Mouse (Mus musculus) midbrain, postnatal 0 days (tissue): ENCODE data around the gene Ddhd1. TPM values are rescaled to one million over a fixed set of nuclear protein-coding genes. Genes with fewer than 3 reads are reported as not detected.

Experiments
- ATAC-seq: fragments of 200-750 bp; cut with Nextera tagmentation; 2 replicates; pipeline ENCODE4 v1.8.0; 2017; ENCODE audit warnings: moderate number of reproducible peaks, mild to moderate bottlenecking, moderate TSS enrichment, moderate library complexity; ENCODE audit not compliant: low FRiP score
- DNase-seq: peaks from one replicate; pipeline ENCODE4 v3.0.0-alpha.2; 2015; ENCODE audit warnings: low spot score
- H3K27ac ChIP-seq: fragments of 300-500 bp; sonication (generic); 2 replicates; pipeline ENCODE4 v1.5.1; 2014; ENCODE audit warnings: low read depth, mild to moderate bottlenecking, low read length, mixed read lengths
- H3K27me3 ChIP-seq: fragments of 300-500 bp; sonication (generic); 2 replicates; pipeline ENCODE4 v1.6.1; 2014; ENCODE audit warnings: low read length, control low read depth, mixed read lengths; ENCODE audit not compliant: insufficient read depth
- H3K36me3 ChIP-seq: fragments of 300-500 bp; sonication (generic); 2 replicates; pipeline ENCODE4 v1.6.1; 2014; ENCODE audit warnings: low read length, control low read depth, mixed read lengths; ENCODE audit not compliant: insufficient read depth
- H3K4me1 ChIP-seq: fragments of 300-500 bp; sonication (generic); 2 replicates; pipeline ENCODE4 v1.6.1; 2014; ENCODE audit warnings: mild to moderate bottlenecking, control low read depth, antibody characterized with exemption, low read length, mixed read lengths; ENCODE audit not compliant: insufficient read depth
- H3K4me2 ChIP-seq: fragments of 300-500 bp; sonication (generic); 2 replicates; pipeline ENCODE4 v1.6.1; 2014; ENCODE audit warnings: low read depth, mild to moderate bottlenecking, low read length, mixed read lengths; ENCODE audit not compliant: poor library complexity, severe bottlenecking
- H3K4me3 ChIP-seq: fragments of 300-500 bp; sonication (generic); 2 replicates; pipeline ENCODE4 v1.5.1; 2014; ENCODE audit warnings: low read depth, mild to moderate bottlenecking, low read length, moderate library complexity
- H3K9ac ChIP-seq: fragments of 300-500 bp; sonication (generic); replicated peaks from 2 replicates; pipeline ENCODE4 v1.6.1; 2014; ENCODE audit warnings: mild to moderate bottlenecking, low read length, moderate library complexity, mixed read lengths; ENCODE audit not compliant: poor library complexity, severe bottlenecking
- H3K9me3 ChIP-seq: fragments of 300-500 bp; sonication (generic); 2 replicates; pipeline ENCODE4 v1.6.1; 2016; ENCODE audit warnings: low read length, control low read depth
- CTCF ChIP-seq: IDR thresholded peaks from 2 replicates; pipeline ENCODE4 v1.5.1; 2016; ENCODE audit warnings: antibody characterized with exemption, mild to moderate bottlenecking
- WGBS: fragments of 180-500 bp; shearing (Covaris S2); extraction: QIAGEN DNeasy Blood & Tissue Kit; methylation state at CpG from one replicate; pipeline ENCODE4 v1.1.7; 2014; 5-methylcytosine and 5-hydroxymethylcytosine counted together
- polyA plus RNA-seq: library from polyadenylated mRNA; unstranded; fragments of >200 nt; fragmentation: Nextera tagmentation; extraction: Ambion mirVana; gene quantifications from 2 replicates; pipeline ENCODE4 v1.2.1, GENCODE M21; 2015
- total RNA-seq: library from RNA; depleted of rRNA; stranded (reverse); fragments of >200 nt; gene quantifications from 2 replicates; pipeline ENCODE4 v1.2.3, GENCODE M21; 2014

Gene Ddhd1
- total and polyA plus RNA-seq, 2 experiments from 2014 or later, result 14.9 to 61.3 TPM

DNA sequence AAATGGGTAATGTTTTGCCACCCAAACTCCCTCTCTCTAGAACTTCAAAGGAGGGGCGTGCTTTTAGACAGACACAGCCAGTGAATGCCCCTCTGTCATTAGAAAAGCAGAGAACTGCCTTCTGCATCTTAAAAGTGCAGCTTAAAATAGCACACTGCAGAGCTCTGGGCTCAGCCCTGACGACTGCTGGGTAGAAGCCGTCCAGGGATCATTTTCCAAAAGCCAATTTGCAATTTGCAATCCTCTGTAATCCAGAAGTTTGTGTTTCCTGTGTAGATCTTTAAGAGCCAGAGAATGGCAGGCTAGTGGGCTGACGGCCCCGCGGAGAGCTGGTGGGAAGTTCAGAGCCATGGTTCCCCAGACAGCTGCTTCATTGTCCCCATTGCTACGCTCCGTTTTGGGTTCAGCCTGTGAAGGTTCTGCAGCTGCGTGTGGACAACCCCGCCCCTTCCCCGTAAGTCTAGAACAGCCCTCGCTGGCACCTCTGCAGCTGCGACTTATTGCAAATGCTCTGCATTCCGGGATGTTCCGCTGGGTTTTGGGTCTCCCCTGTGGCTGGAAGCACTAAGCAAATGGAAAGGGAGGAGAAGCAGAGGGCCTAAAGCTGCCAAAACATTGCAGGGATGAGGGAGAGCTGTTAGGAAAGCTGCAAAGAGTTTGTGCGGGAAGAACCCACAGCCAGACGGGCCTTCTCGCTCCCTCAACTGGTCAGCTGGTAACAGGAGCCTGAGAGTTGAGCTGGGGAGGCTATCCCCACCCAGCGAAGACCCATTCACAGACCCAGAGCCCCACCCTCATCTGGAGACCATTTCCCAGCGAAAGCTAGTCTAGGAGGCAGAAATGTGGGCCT is 92.5 kb downstream of the Ddhd1 start:
- Histone ChIP-seq H3K4me1 (no peaks in the 10 kb centered on the region), H3K4me3 (no peak overlapping the region), H3K36me3 (no peaks in the 10 kb centered on the region), H3K27me3 (no peaks in the 10 kb centered on the region), H3K9ac (no peak overlapping the region), H3K27ac (peak overlapping the region; percentile 60), H3K4me2 (peak overlapping the region; percentile 43), H3K9me3 (no peaks in the 10 kb centered on the region)
- DNase-seq (peak; percentile 60), ATAC-seq (peak; percentile 65)
- TF ChIP-seq CTCF, result no peak
- 5% methylated on average over 20 of the region's 20 CpGs for WGBS

GRCm38 (mm10) chr14:45563577-45563976 is 94.4 kb downstream of the Ddhd1 start:
- H3K4me2 ChIP-seq, result no peak overlapping the region
- no peak overlapping the region for H3K9ac ChIP-seq
- H3K4me1 ChIP-seq, result no peaks in the 10 kb centered on the region
- ATAC-seq (peak; percentile 18; the same call in 1 of the 2 replicates), DNase-seq (peak; percentile 72)
- no peak for TF ChIP-seq CTCF
- no peaks in the 10 kb centered on the region for H3K9me3 ChIP-seq
- H3K36me3 ChIP-seq, result no peaks in the 10 kb centered on the region
- H3K4me3 ChIP-seq, result no peak overlapping the region
- no peaks in the 10 kb centered on the region for H3K27me3 ChIP-seq
- 90% methylated on average over 1 of the region's 1 CpGs for WGBS
- no peak overlapping the region for H3K27ac ChIP-seq

DNA sequence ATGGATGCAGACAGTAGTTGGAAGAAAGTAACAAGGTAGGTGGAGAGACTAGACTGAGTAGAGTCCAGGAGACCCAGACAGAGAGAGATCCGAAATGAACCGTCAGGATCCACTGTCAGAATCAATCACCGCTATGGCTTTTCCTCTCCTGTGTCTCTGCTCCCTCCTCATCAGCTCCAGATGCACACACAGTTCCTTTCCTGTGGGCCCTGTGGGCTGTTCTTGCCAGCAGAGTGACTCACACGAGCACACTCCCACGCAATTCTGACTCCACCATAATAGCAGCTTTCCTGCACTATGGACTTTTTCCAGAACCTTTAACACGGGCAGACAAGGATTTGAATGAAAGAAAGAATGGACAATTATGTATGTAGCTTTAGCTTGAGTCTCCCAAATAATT is 96.3 kb downstream of the Ddhd1 start:
- 78% methylated on average over 6 of the region's 6 CpGs for WGBS
- Histone ChIP-seq H3K4me2 (no peak overlapping the region), H3K27ac (no peak overlapping the region), H3K27me3 (no peaks in the 10 kb centered on the region), H3K36me3 (no peaks in the 10 kb centered on the region), H3K9ac (no peak overlapping the region), H3K4me3 (no peak overlapping the region), H3K9me3 (no peaks in the 10 kb centered on the region), H3K4me1 (no peaks in the 10 kb centered on the region)
- no peak for ATAC-seq
- DNase-seq, result no peak
- TF ChIP-seq CTCF, result no peak

GRCm38 (mm10) chr14:45559018-45559417 is 98.9 kb downstream of the Ddhd1 start:
- WGBS, result 91% methylated on average over 1 of the region's 1 CpGs
- Histone ChIP-seq H3K36me3 (no peaks in the 10 kb centered on the region), H3K27ac (no peak overlapping the region), H3K4me1 (no peaks in the 10 kb centered on the region), H3K9me3 (no peaks in the 10 kb centered on the region), H3K27me3 (no peaks in the 10 kb centered on the region), H3K4me2 (no peak overlapping the region), H3K4me3 (no peak overlapping the region), H3K9ac (no peak overlapping the region)
- DNase-seq, result no peak
- TF ChIP-seq CTCF, result no peak
- ATAC-seq, result no peak

DNA sequence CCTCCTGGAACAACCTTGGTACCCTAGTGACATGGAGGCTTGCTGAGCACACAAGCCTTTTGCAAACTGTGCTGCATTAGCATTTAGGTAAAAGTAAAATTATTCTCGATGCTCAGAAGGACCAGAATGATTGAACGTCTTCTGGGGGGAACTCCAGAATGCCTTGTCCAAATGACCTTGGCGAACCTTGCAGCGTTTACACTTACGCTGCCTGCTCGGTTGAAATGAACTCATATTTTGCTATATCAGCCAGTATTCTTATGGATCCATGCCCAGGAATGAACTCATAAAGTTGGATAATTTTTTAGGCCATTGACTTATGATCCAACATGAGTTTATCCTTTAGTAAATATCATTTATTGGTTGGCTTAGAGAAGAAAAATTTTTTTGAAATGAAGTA is 103.6 kb downstream of the Ddhd1 start:
- H3K36me3 ChIP-seq, result no peaks in the 10 kb centered on the region
- WGBS, result 89% methylated on average over 6 of the region's 6 CpGs
- no peaks in the 10 kb centered on the region for H3K27me3 ChIP-seq
- ATAC-seq (no peak), DNase-seq (no peak)
- H3K9me3 ChIP-seq, result no peaks in the 10 kb centered on the region
- no peak overlapping the region for H3K4me3 ChIP-seq
- no peak overlapping the region for H3K27ac ChIP-seq
- TF ChIP-seq CTCF, result no peak
- H3K9ac ChIP-seq, result no peak overlapping the region
- H3K4me2 ChIP-seq, result no peak overlapping the region
- H3K4me1 ChIP-seq, result no peaks in the 10 kb centered on the region

DNA sequence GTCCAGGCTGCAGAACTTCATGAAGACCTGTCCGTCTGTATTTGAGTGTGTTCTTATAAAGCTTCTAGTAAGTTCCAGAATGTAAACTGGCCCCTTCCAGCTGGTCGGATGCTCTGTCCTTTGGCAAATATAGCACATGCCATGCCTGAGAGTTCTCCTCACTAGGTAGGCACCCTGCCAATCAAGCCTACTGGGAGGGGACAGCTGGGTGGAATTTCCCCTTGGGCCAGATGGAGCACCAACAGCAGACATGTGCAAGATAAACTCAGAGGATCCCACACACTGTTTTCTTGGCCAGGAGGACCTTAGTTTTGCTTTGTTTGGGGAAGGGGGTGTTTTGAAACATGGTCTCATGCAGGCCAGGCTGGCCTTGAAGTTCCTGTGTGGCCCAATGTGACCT is 104.1 kb downstream of the Ddhd1 start:
- H3K36me3 ChIP-seq, result no peaks in the 10 kb centered on the region
- H3K4me3 ChIP-seq, result no peak overlapping the region
- no peak for TF ChIP-seq CTCF
- no peaks in the 10 kb centered on the region for H3K9me3 ChIP-seq
- WGBS, result 86% methylated on average over 2 of the region's 2 CpGs
- no peak overlapping the region for H3K4me2 ChIP-seq
- no peak overlapping the region for H3K9ac ChIP-seq
- ATAC-seq (no peak), DNase-seq (no peak)
- H3K27me3 ChIP-seq, result no peaks in the 10 kb centered on the region
- no peak overlapping the region for H3K27ac ChIP-seq
- no peaks in the 10 kb centered on the region for H3K4me1 ChIP-seq
